Mouse (Mus musculus) stomach, embryonic 16.5 days (tissue): ENCODE results near the gene Ap2a2. TPM values are rescaled to one million over a fixed set of nuclear protein-coding genes. Genes with fewer than 3 reads are reported as not detected.
"Not testable (repeated sequence)": the region's sequence is repeated elsewhere in the genome, so short reads cannot be mapped to it uniquely, and the experiment has no call there.

Experiments used
- ATAC-seq: fragments of 200-750 bp; cut with Nextera tagmentation; 2 replicates; pipeline ENCODE4 v1.8.0; 2017; ENCODE audit warnings: moderate number of reproducible peaks, moderate TSS enrichment; ENCODE audit not compliant: insufficient read depth, low FRiP score
- H3K27ac ChIP-seq: fragments of 300-500 bp; sonication (generic); 2 replicates; pipeline ENCODE4 v1.5.1; 2014; ENCODE audit warnings: low read length
- H3K27me3 ChIP-seq: fragments of 300-500 bp; sonication (generic); 2 replicates; pipeline ENCODE4 v1.6.1; 2014; ENCODE audit warnings: low read length, control low read depth, mixed read lengths; ENCODE audit not compliant: control insufficient read depth, insufficient read depth
- H3K36me3 ChIP-seq: fragments of 300-500 bp; sonication (generic); 2 replicates; pipeline ENCODE4 v1.6.1; 2014; ENCODE audit warnings: low read length; ENCODE audit not compliant: control insufficient read depth, insufficient read depth
- H3K4me1 ChIP-seq: fragments of 300-500 bp; sonication (generic); 2 replicates; pipeline ENCODE4 v1.6.1; 2014; ENCODE audit warnings: low read length, control low read depth, mixed read lengths; ENCODE audit not compliant: control insufficient read depth, insufficient read depth
- H3K4me2 ChIP-seq: fragments of 300-500 bp; sonication (generic); 2 replicates; pipeline ENCODE4 v1.6.1; 2014; ENCODE audit warnings: low read depth, low read length, mixed read lengths
- H3K4me3 ChIP-seq: fragments of 300-500 bp; sonication (generic); replicated peaks from 2 replicates; pipeline ENCODE4 v1.5.1; 2014; ENCODE audit warnings: mild to moderate bottlenecking, low read length
- H3K9ac ChIP-seq: fragments of 300-500 bp; sonication (generic); 2 replicates; pipeline ENCODE4 v1.6.1; 2014; ENCODE audit warnings: low read length
- H3K9me3 ChIP-seq: fragments of 300-500 bp; sonication (generic); replicated peaks from 2 replicates; pipeline ENCODE4 v1.6.1; 2016; ENCODE audit warnings: low read length, control low read depth; ENCODE audit not compliant: control insufficient read depth
- WGBS: fragments of 180-500 bp; shearing (Covaris S2); extraction: QIAGEN DNeasy Blood & Tissue Kit; methylation state at CpG from one replicate; pipeline ENCODE4 v1.1.7; 2014; 5-methylcytosine and 5-hydroxymethylcytosine counted together
- polyA plus RNA-seq: library from polyadenylated mRNA; unstranded; fragments of >200 nt; fragmentation: Nextera tagmentation; extraction: Ambion mirVana; gene quantifications from 2 replicates; pipeline ENCODE4 v1.2.1, GENCODE M21; 2015

Gene Ap2a2
- polyA plus RNA-seq, 1 experiment from 2014 or later = 86.0 TPM

- no peaks in the 10 kb centered on the region for H3K4me1 ChIP-seq
- 88% methylated on average over 6 of the region's 6 CpGs for WGBS
- H3K4me2 ChIP-seq = no peak overlapping the region
- no peak overlapping the region for H3K4me3 ChIP-seq
- no peaks in the 10 kb centered on the region for H3K27me3 ChIP-seq
- ATAC-seq = no peak
- no peak overlapping the region for H3K27ac ChIP-seq
- H3K36me3 ChIP-seq = peaks cover 17% of the 10 kb centered on the region
- no peaks in the 10 kb centered on the region for H3K9me3 ChIP-seq
- no peak overlapping the region for H3K9ac ChIP-seq
Observed at GRCm38 (mm10) chr7:141625120-141625810, 63.3 kb downstream of the Ap2a2 start.

- 82% methylated on average over 2 of the region's 2 CpGs for WGBS
- Histone ChIP-seq H3K9me3 (no peaks in the 10 kb centered on the region), H3K27ac (no peak overlapping the region), H3K4me1 (no peaks in the 10 kb centered on the region), H3K9ac (no peak overlapping the region), H3K4me3 (no peak overlapping the region), H3K4me2 (no peak overlapping the region), H3K36me3 (peaks cover 20% of the 10 kb centered on the region), H3K27me3 (no peaks in the 10 kb centered on the region)
- no peak for ATAC-seq
Observed at GRCm38 (mm10) chr7:141628018-141628417, 66.0 kb downstream of the Ap2a2 start.

- no peak overlapping the region for H3K4me3 ChIP-seq
- H3K27ac ChIP-seq = no peak overlapping the region
- peaks cover 17% of the 10 kb centered on the region for H3K36me3 ChIP-seq
- no peaks in the 10 kb centered on the region for H3K4me1 ChIP-seq
- H3K9me3 ChIP-seq = no peaks in the 10 kb centered on the region
- H3K9ac ChIP-seq = no peak overlapping the region
- H3K4me2 ChIP-seq = no peak overlapping the region
- ATAC-seq = no peak
- 92% methylated on average over 3 of the region's 3 CpGs for WGBS
- no peaks in the 10 kb centered on the region for H3K27me3 ChIP-seq
Observed at GRCm38 (mm10) chr7:141629241-141629640, 67.3 kb downstream of the Ap2a2 start.

- not testable (repeated sequence) for H3K4me1 ChIP-seq, H3K4me3 ChIP-seq, H3K4me2 ChIP-seq, H3K27me3 ChIP-seq, H3K36me3 ChIP-seq, H3K27ac ChIP-seq, H3K9me3 ChIP-seq, H3K9ac ChIP-seq
- 97% methylated on average over 1 of the region's 3 CpGs for WGBS
- peak; percentile 52 for ATAC-seq
Observed at GRCm38 (mm10) chr7:141638077-141638476, 76.1 kb downstream of the Ap2a2 start.

- not testable (repeated sequence) for H3K9me3 ChIP-seq, H3K27me3 ChIP-seq, H3K9ac ChIP-seq, H3K36me3 ChIP-seq, H3K27ac ChIP-seq, H3K4me1 ChIP-seq, H3K4me3 ChIP-seq, H3K4me2 ChIP-seq
- ATAC-seq = peak; percentile 70
- 91% methylated on average over 5 of the region's 8 CpGs for WGBS
Observed at GRCm38 (mm10) chr7:141638513-141639334, 76.8 kb downstream of the Ap2a2 start.

GRCm38 (mm10) chr7:141639335-141639890 is 77.4 kb downstream of the Ap2a2 start:
- not testable (repeated sequence) for H3K9ac ChIP-seq, H3K27me3 ChIP-seq, H3K4me3 ChIP-seq, H3K4me1 ChIP-seq, H3K27ac ChIP-seq, H3K9me3 ChIP-seq, H3K36me3 ChIP-seq, H3K4me2 ChIP-seq
- WGBS = 86% methylated on average over 5 of the region's 5 CpGs
- ATAC-seq = peak; percentile 71

- WGBS = 79% methylated on average over 1 of the region's 1 CpGs
- Histone ChIP-seq H3K4me2 (no peak overlapping the region), H3K4me3 (no peak overlapping the region), H3K27me3 (no peaks in the 10 kb centered on the region), H3K4me1 (no peaks in the 10 kb centered on the region), H3K9me3 (no peaks in the 10 kb centered on the region), H3K9ac (no peak overlapping the region), H3K27ac (no peak overlapping the region), H3K36me3 (no peaks in the 10 kb centered on the region)
- no peak for ATAC-seq
Observed at GRCm38 (mm10) chr7:141642375-141642774, 80.4 kb downstream of the Ap2a2 start.

GRCm38 (mm10) chr7:141643160-141643559 is 81.2 kb downstream of the Ap2a2 start:
- no peak overlapping the region for H3K4me2 ChIP-seq
- H3K4me1 ChIP-seq = no peaks in the 10 kb centered on the region
- ATAC-seq = no peak
- H3K4me3 ChIP-seq = no peak overlapping the region
- no peaks in the 10 kb centered on the region for H3K36me3 ChIP-seq
- no peak overlapping the region for H3K27ac ChIP-seq
- 44% methylated on average over 3 of the region's 3 CpGs for WGBS
- H3K27me3 ChIP-seq = no peaks in the 10 kb centered on the region
- no peak overlapping the region for H3K9ac ChIP-seq
- H3K9me3 ChIP-seq = no peaks in the 10 kb centered on the region

- Histone ChIP-seq H3K36me3 (no peaks in the 10 kb centered on the region), H3K4me3 (no peak overlapping the region), H3K4me2 (no peak overlapping the region), H3K9me3 (no peaks in the 10 kb centered on the region), H3K27me3 (no peaks in the 10 kb centered on the region), H3K4me1 (no peaks in the 10 kb centered on the region), H3K27ac (no peak overlapping the region), H3K9ac (no peak overlapping the region)
- 65% methylated on average over 2 of the region's 2 CpGs for WGBS
- no peak for ATAC-seq
Observed at GRCm38 (mm10) chr7:141647083-141647482, 85.1 kb downstream of the Ap2a2 start.
